Mouse (Mus musculus): Measurements from ENCODE around the gene Gm10518. TPM values are rescaled to one million over a fixed set of nuclear protein-coding genes. Genes with fewer than 3 reads are reported as not detected.

Gm10518 gene
- polyA plus RNA-seq, 1 experiment: not detected

GRCm38 (mm10) chr1:179843981-179844380 is 40.8 kb downstream of the Gm10518 start:
- WGBS: 92% methylated on average over 3 of the region's 3 CpGs
- H3K4me3 ChIP-seq (ENCODE audit: control insufficient read depth, insufficient read depth, low read length): no peak overlapping the region
- no peak for DNase-seq

GRCm38 (mm10) chr1:179844894-179845293 is 41.7 kb downstream of the Gm10518 start:
- H3K36me3 ChIP-seq (ENCODE audit: control insufficient read depth, insufficient read depth, low read length): no peaks in the 10 kb centered on the region
- 22% methylated on average over 5 of the region's 5 CpGs for WGBS
- 0 out of 2 replicates have a peak, but pooled peaks cover 2% of the 10 kb centered on the region for H3K4me1 ChIP-seq (replicated peaks; ENCODE audit: control insufficient read depth, insufficient read depth, low read length)
- no peaks in the 10 kb centered on the region for H3K27me3 ChIP-seq (ENCODE audit: control insufficient read depth, insufficient read depth, low read length)
- DNase-seq: peak; percentile 75
- H3K4me3 ChIP-seq (ENCODE audit: control insufficient read depth, insufficient read depth, low read length): no peak overlapping the region
- TF ChIP-seq CTCF (IDR thresholded peaks at IDR 0.05; ENCODE audit: borderline replicate concordance, control insufficient read depth, extremely low read depth, insufficient read depth, low read length, poor library complexity) (peak; percentile 64; the same call in 1 of the 2 replicates), POLR2A (IDR thresholded peaks at IDR 0.05; ENCODE audit: control insufficient read depth, extremely low read depth, insufficient read depth, low read length, poor library complexity) (no peak)
- no peak overlapping the region for H3K27ac ChIP-seq (ENCODE audit: control insufficient read depth, insufficient read depth, low read length)

More at GRCm38 (mm10) chr1:179843981-179844380, 40.8 kb downstream of the Gm10518 start:
- Histone ChIP-seq H3K27me3 (ENCODE audit: control insufficient read depth, insufficient read depth, low read length) (no peaks in the 10 kb centered on the region), H3K27ac (ENCODE audit: control insufficient read depth, insufficient read depth, low read length) (no peak overlapping the region), H3K36me3 (ENCODE audit: control insufficient read depth, insufficient read depth, low read length) (no peaks in the 10 kb centered on the region), H3K4me1 (replicated peaks; ENCODE audit: control insufficient read depth, insufficient read depth, low read length) (0 out of 2 replicates have a peak, but pooled peaks cover 2% of the 10 kb centered on the region)
- no peak for TF ChIP-seq CTCF (IDR thresholded peaks at IDR 0.05; ENCODE audit: borderline replicate concordance, control insufficient read depth, extremely low read depth, insufficient read depth, low read length, poor library complexity)
- TF ChIP-seq POLR2A (IDR thresholded peaks at IDR 0.05; ENCODE audit: control insufficient read depth, extremely low read depth, insufficient read depth, low read length, poor library complexity): no peak

GRCm38 (mm10) chr1:179845832-179846499 is 42.8 kb downstream of the Gm10518 start:
- H3K27ac ChIP-seq (ENCODE audit: control insufficient read depth, insufficient read depth, low read length): no peak overlapping the region
- 0 out of 2 replicates have a peak, but pooled peaks cover 2% of the 10 kb centered on the region for H3K4me1 ChIP-seq (replicated peaks; ENCODE audit: control insufficient read depth, insufficient read depth, low read length)
- no peaks in the 10 kb centered on the region for H3K27me3 ChIP-seq (ENCODE audit: control insufficient read depth, insufficient read depth, low read length)
- TF ChIP-seq CTCF (IDR thresholded peaks at IDR 0.05; ENCODE audit: borderline replicate concordance, control insufficient read depth, extremely low read depth, insufficient read depth, low read length, poor library complexity) (no peak), POLR2A (IDR thresholded peaks at IDR 0.05; ENCODE audit: control insufficient read depth, extremely low read depth, insufficient read depth, low read length, poor library complexity) (no peak)
- no peak overlapping the region for H3K4me3 ChIP-seq (ENCODE audit: control insufficient read depth, insufficient read depth, low read length)
- 91% methylated on average over 16 of the region's 16 CpGs for WGBS
- DNase-seq: no peak
- no peaks in the 10 kb centered on the region for H3K36me3 ChIP-seq (ENCODE audit: control insufficient read depth, insufficient read depth, low read length)

- Histone ChIP-seq H3K27me3 (ENCODE audit: control insufficient read depth, insufficient read depth, low read length) (no peaks in the 10 kb centered on the region), H3K27ac (ENCODE audit: control insufficient read depth, insufficient read depth, low read length) (no peak overlapping the region), H3K36me3 (ENCODE audit: control insufficient read depth, insufficient read depth, low read length) (no peaks in the 10 kb centered on the region), H3K4me3 (ENCODE audit: control insufficient read depth, insufficient read depth, low read length) (no peak overlapping the region), H3K4me1 (replicated peaks; ENCODE audit: control insufficient read depth, insufficient read depth, low read length) (0 out of 2 replicates have a peak, but pooled peaks cover 2% of the 10 kb centered on the region)
- no peak for TF ChIP-seq POLR2A (IDR thresholded peaks at IDR 0.05; ENCODE audit: control insufficient read depth, extremely low read depth, insufficient read depth, low read length, poor library complexity)
- no peak for TF ChIP-seq CTCF (IDR thresholded peaks at IDR 0.05; ENCODE audit: borderline replicate concordance, control insufficient read depth, extremely low read depth, insufficient read depth, low read length, poor library complexity)
- no peak for DNase-seq
- 30% methylated on average over 7 of the region's 7 CpGs for WGBS
Observed at GRCm38 (mm10) chr1:179847173-179847572, 44.0 kb downstream of the Gm10518 start.

GRCm38 (mm10) chr1:179847759-179848389 is 44.7 kb downstream of the Gm10518 start:
- DNase-seq: peak; percentile 81
- Histone ChIP-seq H3K27ac (ENCODE audit: control insufficient read depth, insufficient read depth, low read length) (no peak overlapping the region), H3K4me3 (ENCODE audit: control insufficient read depth, insufficient read depth, low read length) (0 out of 2 replicates have a peak overlapping the region, but pooled peaks have one; percentile 10)

GRCm38 (mm10) chr1:179853421-179853820 is 50.2 kb downstream of the Gm10518 start:
- Histone ChIP-seq H3K4me3 (ENCODE audit: control insufficient read depth, insufficient read depth, low read length) (no peak overlapping the region), H3K4me1 (replicated peaks; ENCODE audit: control insufficient read depth, insufficient read depth, low read length) (no peaks in the 10 kb centered on the region), H3K27me3 (ENCODE audit: control insufficient read depth, insufficient read depth, low read length) (no peaks in the 10 kb centered on the region), H3K27ac (ENCODE audit: control insufficient read depth, insufficient read depth, low read length) (no peak overlapping the region), H3K36me3 (ENCODE audit: control insufficient read depth, insufficient read depth, low read length) (no peaks in the 10 kb centered on the region)
- WGBS: 42% methylated on average over 4 of the region's 4 CpGs
- TF ChIP-seq CTCF (IDR thresholded peaks at IDR 0.05; ENCODE audit: borderline replicate concordance, control insufficient read depth, extremely low read depth, insufficient read depth, low read length, poor library complexity): peak; percentile 31; the same call in 1 of the 2 replicates
- no peak for TF ChIP-seq POLR2A (IDR thresholded peaks at IDR 0.05; ENCODE audit: control insufficient read depth, extremely low read depth, insufficient read depth, low read length, poor library complexity)
- peak; percentile 12 for DNase-seq

More at GRCm38 (mm10) chr1:179847759-179848389, 44.7 kb downstream of the Gm10518 start:
- Histone ChIP-seq H3K27me3 (ENCODE audit: control insufficient read depth, insufficient read depth, low read length) (no peaks in the 10 kb centered on the region), H3K36me3 (ENCODE audit: control insufficient read depth, insufficient read depth, low read length) (no peaks in the 10 kb centered on the region), H3K4me1 (replicated peaks; ENCODE audit: control insufficient read depth, insufficient read depth, low read length) (0 out of 2 replicates have a peak, but pooled peaks cover 2% of the 10 kb centered on the region)
- WGBS: 18% methylated on average over 20 of the region's 20 CpGs
- TF ChIP-seq CTCF (IDR thresholded peaks at IDR 0.05; ENCODE audit: borderline replicate concordance, control insufficient read depth, extremely low read depth, insufficient read depth, low read length, poor library complexity): peak; percentile 79
- no peak for TF ChIP-seq POLR2A (IDR thresholded peaks at IDR 0.05; ENCODE audit: control insufficient read depth, extremely low read depth, insufficient read depth, low read length, poor library complexity)

Other genes starting within 250 kb of the Gm10518 start
- 1.9 and 3.0 TPM in 2 replicates for gene Sccpdh, start 135.2 kb upstream of the Gm10518 start, polyA plus RNA-seq (2012; rRNA removed)
- 0.03 TPM in 1 of 2 replicates, not detected in the other for gene Kif28, start 58.1 kb upstream of the Gm10518 start, polyA plus RNA-seq (2012; rRNA removed)
- gene Ahctf1, start 304 bp downstream of the Gm10518 start, polyA plus RNA-seq (2012; rRNA removed): 10.6 and 10.7 TPM in 2 replicates
- 3.4 and 3.9 TPM in 2 replicates for gene Cdc42bpa, start 157.1 kb downstream of the Gm10518 start, polyA plus RNA-seq (2012; rRNA removed)